Mouse (Mus musculus): ENCODE measurements at regions not wholly inside any gene's neighbourhood (a gene's known extent, or its start where the extent isn't known, plus 50 kb on each side); places are given as distances from the start of the nearest gene placed in this dataset.
"Not testable (repeated sequence)": the region's sequence is repeated elsewhere in the genome, so short reads cannot be mapped to it uniquely, and the experiment has no call there.

GRCm38 (mm10) chr10:117461261-117461660 lies 81.4 kb upstream of the Cpsf6 start:
- DNase-seq (ENCODE audit: low spot score) = no peak

GRCm38 (mm10) chr10:117460366-117460730 lies 80.5 kb upstream of the Cpsf6 start:
- DNase-seq (ENCODE audit: low spot score) = no peak

GRCm38 (mm10) chr10:117459651-117460365 lies 80.0 kb upstream of the Cpsf6 start:
- DNase-seq (ENCODE audit: low spot score) = no peak

- DNase-seq (ENCODE audit: low spot score) = no peak
Observed at GRCm38 (mm10) chr10:117459041-117459475, 79.2 kb upstream of the Cpsf6 start.

GRCm38 (mm10) chr10:117458271-117459040 lies 78.6 kb upstream of the Cpsf6 start:
- no peak for DNase-seq (ENCODE audit: low spot score)

- no peak for DNase-seq (ENCODE audit: low spot score)
Observed at GRCm38 (mm10) chr10:117457701-117457950, 77.8 kb upstream of the Cpsf6 start.

- no peak for DNase-seq (ENCODE audit: low spot score)
Observed at GRCm38 (mm10) chr10:117456904-117457700, 77.3 kb upstream of the Cpsf6 start.

GRCm38 (mm10) chr10:117456427-117456826 lies 76.6 kb upstream of the Cpsf6 start:
- no peak for DNase-seq (ENCODE audit: low spot score)

- no peak for DNase-seq (ENCODE audit: low spot score)
Observed at GRCm38 (mm10) chr10:117455595-117456302, 75.9 kb upstream of the Cpsf6 start.

GRCm38 (mm10) chr10:117454711-117455591 lies 75.1 kb upstream of the Cpsf6 start:
- DNase-seq (ENCODE audit: low spot score) = no peak

GRCm38 (mm10) chr10:117454171-117454500 lies 74.3 kb upstream of the Cpsf6 start:
- no peak for DNase-seq (ENCODE audit: low spot score)

GRCm38 (mm10) chr10:117453406-117454170 lies 73.8 kb upstream of the Cpsf6 start:
- DNase-seq (ENCODE audit: low spot score) = no peak

GRCm38 (mm10) chr10:117452190-117452950 lies 72.6 kb upstream of the Cpsf6 start:
- no peak for DNase-seq (ENCODE audit: low spot score)

- DNase-seq (ENCODE audit: low spot score) = no peak
Observed at GRCm38 (mm10) chr10:117451396-117452185, 71.8 kb upstream of the Cpsf6 start.

GRCm38 (mm10) chr10:117450631-117451030 lies 70.8 kb upstream of the Cpsf6 start:
- DNase-seq (ENCODE audit: low spot score) = no peak

- DNase-seq (ENCODE audit: low spot score) = no peak
Observed at GRCm38 (mm10) chr10:117450240-117450569, 70.4 kb upstream of the Cpsf6 start.

- no peak for DNase-seq (ENCODE audit: low spot score)
Observed at GRCm38 (mm10) chr10:117449416-117450239, 69.8 kb upstream of the Cpsf6 start.

- not testable (repeated sequence) for DNase-seq (ENCODE audit: low spot score)
Observed at GRCm38 (mm10) chr10:117448783-117449182, 69.0 kb upstream of the Cpsf6 start.
